Mouse (Mus musculus) fibroblast of lung, adult 2 months (primary cell): ENCODE data around the gene Anks1b.

Source experiments
- DNase-seq: peaks from one replicate; pipeline ENCODE4 v3.0.0-alpha.2; 2011; ENCODE audit warnings: low read depth

Gene Anks1b

DNA sequence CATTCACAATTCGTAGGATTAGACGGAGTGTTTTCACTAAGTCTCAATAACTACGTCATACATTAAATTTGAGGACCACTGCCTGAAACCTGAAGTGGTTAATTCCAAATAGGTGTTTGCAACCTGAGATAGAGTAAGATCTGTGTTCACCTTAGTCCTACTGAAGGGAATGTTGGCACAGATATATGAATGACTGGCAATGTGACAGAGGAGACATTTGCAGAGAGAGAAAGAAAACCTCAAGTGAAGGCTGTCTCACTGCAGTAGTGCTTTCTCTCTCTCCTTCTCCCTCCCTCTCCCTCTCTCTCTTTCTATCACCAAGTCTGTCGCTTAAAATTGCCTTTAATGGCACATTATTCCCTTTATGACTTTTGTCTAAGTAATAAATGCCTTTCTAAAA lies 101.1 kb downstream of the Anks1b start:
- no peak for DNase-seq

DNA sequence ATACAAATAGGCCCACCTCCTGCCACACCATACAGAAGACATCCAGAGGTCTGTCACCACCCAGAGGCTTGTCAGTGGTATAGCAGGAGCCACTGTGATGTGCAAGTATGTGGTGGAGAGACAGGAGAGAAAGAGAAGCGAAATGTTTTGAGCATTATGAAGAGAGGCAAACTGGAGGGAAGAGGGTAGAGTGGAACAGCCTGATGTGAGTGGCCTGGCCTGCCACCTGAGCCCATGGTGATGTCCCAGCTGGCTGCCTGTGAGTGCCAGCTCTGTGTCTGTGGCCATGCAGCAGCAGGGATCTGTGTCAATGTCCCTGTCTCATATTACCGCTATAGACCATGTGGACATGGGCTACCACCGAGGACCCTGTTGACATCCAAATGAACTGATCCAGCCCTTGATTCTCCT lies 102.1 kb downstream of the Anks1b start:
- DNase-seq, result no peak

DNA sequence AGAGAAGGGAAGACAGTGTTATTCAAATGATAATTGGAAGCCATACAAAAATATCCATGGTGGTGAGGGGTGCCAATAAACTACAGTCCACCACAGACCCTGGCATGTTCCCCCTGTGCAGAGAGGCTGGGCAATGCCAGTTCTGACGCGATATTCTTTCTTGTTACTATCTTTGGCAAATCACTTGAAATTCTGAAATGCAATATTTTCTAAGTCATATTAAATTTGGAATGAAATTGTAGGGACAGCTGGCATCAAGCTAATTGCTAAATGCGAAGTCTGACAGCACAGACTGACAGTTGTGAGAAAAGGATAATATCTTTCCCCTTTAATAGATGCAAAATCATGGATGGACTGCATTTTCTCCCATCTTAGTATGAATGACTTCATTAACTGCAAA lies 103.3 kb downstream of the Anks1b start:
- DNase-seq, result no peak

DNA sequence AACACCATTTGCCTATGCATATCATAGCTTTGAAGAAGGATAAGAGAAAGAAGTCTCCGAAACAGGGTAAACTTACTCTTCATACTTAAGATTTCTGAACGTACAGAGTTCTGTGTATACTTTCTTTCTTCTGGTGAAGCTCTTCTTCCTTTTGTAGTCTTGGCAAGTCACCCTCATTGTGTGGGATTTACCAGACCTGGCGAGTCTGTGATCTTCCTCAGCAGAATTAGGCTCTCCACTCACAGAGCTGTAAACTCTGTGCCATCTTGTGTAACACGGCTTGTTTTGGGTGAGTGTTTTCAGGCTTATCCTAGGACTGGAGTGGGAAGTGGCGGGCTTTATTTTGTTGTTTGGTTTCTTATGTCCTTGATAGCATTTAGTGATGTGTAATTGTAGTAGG lies 120.9 kb downstream of the Anks1b start:
- no peak for DNase-seq

DNA sequence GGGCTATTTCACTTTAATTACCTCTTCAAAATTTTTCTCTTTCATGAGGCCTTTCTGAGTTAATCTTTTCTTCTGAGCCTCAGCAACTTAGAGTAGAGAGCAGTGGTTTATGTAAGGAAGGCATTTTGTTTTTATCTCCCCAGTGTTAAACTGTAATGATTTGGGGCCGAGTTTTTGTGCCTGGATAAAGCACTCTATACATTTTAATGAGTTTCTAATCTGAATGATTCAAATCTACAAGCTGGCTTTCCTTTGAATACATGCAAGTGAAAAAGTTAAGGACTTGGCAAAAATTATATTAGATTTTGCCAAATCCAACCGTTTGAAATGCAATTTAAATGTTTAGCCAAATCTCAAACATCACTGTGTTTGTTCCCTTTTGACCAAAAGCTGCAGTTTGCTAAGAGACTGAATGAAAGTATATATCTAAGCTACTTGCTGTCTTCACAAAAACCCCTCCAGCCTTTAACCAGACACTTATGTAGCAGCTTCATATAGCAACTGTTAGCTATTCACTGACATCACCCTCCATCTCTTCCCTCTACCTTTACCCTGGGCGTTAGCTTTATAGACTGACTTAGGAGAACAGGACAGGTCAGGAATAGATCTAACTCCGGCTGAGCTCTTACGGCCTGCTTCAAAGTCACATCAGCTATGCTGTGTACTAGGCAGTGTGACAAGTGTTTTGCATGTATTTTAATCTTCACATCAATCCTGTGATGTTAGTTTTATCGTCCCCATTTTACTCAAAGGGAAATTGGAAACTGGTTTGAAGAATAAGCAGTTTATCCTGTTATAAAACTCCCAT lies 122.5 kb downstream of the Anks1b start:
- no peak for DNase-seq

DNA sequence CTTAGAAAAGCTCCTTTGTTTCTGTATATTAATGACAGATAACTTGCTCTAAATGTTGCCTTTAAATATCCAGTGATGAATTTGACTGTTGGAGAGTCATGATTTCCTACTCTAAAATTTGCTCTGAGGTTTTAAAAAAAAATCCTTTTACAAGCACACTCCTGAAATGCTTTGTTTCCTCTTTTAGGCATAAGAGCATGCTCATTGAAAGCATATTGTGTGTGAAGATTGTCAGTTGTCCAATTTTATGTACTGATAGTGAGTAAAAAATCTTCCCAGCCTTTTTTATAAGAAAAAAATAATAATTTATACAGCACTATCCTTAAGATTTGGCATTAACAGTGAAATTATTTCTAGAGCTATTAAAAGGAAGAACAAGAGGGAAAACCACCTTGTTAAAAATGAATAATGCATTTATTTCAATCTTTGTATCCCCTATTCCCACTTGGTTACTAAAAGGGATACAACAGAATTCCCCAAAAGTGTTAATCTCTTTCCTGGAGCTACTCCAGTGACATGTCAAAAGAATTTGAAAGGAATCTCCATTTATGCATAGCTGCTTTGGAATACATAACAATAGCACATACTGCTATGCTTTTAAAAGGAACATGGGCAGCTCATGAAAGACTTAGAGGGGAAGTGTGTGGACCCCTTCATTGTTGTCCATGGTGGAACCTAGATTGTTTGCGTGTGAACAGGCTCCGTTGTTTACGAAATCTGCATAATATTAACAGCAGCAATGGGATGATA lies 130.8 kb downstream of the Anks1b start:
- DNase-seq, result no peak

DNA sequence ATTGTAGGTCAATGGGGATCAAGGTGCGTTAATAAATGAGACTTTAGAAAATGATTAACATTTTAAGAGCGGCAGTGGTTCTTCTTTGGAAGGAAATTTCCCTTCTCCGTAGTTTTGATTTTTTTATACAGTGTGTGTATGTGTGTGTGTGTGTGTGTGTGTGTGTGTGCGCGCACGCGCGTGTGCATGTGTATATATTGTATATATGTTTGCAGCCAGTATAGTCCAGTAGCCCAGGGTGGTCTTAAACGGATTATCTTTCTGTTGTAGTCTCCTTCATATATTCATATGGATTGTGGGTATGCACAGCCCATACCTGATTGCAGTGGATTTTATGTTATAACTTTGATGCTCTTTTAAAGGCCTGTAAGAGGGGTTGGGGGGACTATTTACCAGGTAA lies 131.6 kb downstream of the Anks1b start:
- no peak for DNase-seq

DNA sequence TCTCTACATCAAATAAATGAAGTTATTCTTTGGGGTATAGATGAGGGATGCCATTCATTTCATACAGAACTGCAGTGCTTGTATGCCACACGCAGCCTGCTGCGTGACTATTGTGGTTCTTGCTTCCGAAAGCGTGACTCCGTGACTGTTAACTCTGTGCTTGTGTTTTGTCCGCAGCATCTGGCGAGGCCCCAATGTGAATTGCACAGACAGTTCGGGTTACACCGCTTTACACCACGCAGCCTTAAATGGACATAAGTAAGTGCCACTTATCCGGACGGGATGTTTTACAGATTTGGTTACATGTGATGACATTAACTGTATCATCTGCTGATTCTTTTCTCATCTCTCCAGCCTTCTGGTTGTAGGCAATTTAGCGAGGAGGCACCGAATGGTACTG lies 159.7 kb downstream of the Anks1b start:
- DNase-seq, result no peak

DNA sequence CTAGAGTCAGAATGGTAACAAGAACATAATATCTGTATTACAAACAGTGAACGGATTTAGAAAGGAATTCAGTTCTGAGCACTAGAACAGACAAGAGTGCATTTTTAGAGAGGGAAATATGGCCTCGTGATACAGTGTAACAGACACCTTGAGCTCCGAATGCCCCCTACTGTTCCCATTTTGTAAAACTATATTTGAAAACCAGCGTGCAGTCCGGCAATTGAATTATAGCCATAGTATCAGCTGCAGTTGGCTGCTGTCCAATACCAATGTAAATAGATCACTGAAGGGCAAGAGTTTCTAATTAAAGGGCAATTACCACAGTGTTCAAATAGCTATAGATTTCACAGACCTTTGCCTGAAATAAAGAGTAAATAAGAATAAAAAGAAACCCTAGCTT lies 170.0 kb downstream of the Anks1b start:
- DNase-seq, result no peak

DNA sequence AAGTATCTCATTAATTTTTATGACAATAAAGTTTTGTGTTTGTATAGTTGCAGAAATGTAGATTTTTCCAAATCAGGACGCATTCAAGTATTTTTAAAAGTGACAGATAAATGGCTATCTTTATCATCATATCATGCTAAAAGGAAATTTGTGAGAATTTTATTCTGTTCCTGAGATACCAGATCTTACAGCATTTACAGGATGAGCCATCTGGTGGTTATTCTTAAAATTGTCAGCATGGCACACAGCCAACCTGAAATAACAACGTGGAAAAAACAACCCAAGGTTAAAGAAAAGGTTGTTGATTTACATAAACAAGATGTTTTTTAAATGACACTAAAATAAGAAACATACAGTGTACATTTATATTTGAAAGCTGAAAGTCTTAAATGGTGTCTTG lies 170.5 kb downstream of the Anks1b start:
- peak; percentile 13 for DNase-seq

DNA sequence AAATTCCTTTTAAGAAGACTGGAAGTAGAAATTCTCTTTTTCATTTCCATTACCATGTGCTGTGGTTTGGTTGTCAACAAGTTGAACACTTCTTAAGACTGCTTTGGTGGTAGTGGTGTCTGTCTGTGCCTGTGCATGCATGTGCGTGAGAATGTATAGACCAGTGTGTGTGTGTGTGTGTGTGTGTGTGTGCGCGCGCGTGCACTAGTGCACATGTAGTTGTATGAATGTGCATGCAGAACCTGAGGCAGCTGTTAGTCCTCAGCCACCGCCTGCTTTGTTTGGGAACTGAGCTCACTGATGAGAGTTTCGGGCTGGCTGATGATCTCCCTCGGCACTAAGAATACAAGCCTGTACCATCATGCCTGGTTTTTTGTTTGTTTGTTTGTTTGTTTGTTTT lies 170.9 kb downstream of the Anks1b start:
- DNase-seq, result no peak

DNA sequence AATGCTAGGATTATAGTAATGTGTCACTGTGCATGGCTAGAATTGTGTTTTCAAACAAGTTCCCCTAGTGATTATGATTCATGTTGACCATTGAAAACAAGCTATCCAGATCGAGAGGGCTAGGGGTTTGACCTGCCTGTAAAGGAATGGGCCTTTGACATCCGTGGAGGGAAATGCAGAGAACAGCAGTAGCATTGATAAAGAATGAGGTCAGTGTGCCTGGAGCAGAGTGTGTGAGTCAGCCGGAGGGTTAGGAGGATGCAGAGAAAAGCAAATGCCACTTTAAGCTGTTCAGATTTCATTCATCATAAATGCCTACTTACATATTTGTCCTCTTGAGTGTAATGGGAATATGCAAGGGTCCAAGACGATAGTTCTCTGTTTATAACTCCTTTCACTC lies 195.3 kb downstream of the Anks1b start:
- peak; percentile 34 for DNase-seq

DNA sequence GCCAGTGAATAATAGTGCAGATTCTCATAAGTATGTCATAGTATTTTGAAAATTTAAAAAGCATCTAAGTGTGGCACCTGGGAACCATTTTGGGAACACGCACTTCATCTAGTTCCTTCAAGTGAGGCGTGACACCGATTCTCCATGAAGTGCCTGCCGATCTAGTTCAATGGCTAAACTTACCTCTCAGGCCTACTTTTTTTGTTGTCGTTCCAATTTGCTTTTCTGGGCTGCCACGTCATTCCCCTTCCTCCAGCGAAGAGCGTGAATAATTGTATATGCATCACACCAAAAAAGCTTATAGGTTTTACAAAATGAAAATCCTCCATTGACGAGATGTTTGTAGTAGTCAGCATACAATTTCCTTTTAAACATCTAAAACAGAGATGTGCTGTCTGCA lies 204.6 kb downstream of the Anks1b start:
- DNase-seq, result no peak

DNA sequence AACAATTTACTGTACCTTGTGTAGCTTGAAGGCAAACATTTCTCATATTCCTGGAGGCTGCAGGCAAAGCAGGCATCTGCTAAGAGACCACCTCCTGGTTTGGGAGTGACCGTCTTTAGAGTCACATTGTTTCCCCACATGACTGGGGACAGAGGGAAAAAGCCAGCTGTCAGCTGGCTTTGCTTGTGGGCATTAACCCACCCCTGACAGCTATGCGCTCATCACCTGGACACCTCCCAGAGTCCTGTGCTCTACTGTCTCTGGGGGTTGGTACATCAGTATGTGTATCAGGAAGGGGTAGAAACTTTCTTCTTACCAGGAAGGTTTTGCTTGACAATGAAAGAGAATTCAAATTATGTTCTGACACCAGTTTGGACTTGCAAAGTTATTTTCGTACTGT lies 207.8 kb downstream of the Anks1b start:
- no peak for DNase-seq

DNA sequence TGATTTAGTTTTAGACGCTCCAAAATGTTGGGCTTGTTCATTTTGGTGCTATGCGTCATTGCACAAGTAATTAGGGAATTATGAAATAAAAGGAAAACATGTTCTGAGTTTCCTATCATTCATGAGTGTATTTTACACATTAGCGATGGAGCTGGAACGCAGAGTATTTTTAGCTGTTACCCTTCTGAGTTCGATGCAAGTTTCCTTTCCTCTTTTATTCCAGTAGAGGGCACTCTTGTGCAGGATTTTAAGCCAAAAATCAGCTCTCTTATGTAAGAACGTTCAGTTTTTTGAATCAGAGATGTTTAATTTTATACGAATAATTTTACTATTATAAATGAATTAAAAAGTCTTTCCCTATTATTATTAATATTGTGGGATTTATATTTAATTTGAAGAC lies 208.3 kb downstream of the Anks1b start:
- DNase-seq, result peak; percentile 16

DNA sequence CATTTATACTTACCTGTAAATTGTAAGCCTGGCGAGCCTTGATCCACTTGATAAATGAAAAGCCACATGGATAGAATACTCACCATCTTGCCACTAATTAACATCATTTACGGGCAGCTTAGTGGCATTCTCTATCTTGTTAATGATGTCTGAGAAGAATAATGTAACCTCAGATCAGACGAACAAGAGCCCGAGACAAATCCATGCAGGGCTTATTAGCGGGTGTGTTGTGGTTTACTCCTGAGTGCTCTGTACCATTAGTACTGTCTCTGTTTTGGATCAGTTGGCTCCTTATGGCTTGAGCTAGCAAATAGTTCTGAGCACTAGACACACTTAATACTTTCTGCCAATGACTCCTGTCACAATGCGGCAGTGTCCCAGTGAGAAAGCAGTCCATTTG lies 220.6 kb downstream of the Anks1b start:
- no peak for DNase-seq

DNA sequence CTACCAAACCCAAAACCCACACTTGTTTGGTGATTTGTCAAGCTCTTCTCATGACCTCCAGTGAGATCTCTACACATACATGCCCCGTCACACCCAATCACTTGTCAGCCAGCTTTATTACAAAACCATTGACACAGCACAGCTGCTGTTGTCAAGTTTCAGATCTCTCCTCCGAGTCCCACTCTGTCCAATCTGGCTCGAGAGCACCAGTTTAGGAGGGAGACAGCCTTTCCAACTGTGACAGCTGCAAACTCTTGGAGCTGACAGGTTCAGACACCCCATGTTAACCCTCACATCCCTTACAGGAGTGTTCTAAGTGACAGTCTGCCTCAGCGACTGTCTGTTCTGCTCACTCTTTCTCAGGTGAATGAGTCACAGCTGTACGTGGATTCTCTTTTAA lies 239.4 kb downstream of the Anks1b start:
- DNase-seq, result no peak

DNA sequence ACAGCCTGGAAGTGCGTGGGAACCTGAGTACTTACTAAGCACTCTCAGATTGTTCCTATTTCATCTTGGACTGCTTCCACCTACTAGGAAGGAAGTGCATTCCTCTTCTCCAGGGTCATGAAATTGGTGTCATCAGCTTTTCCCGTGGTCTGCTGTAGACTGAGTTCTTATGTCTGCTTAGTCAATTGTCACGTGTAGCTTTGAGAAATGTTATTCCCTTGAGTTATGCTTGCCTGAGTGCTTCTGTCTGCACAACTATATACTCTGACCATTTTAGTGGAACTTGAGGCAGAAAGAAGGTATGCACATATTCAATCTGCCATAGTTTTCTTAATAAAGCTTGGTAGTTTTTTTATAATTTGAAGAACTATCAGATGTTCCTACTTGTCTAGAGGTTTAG lies 243.6 kb downstream of the Anks1b start:
- DNase-seq, result peak; percentile 11

DNA sequence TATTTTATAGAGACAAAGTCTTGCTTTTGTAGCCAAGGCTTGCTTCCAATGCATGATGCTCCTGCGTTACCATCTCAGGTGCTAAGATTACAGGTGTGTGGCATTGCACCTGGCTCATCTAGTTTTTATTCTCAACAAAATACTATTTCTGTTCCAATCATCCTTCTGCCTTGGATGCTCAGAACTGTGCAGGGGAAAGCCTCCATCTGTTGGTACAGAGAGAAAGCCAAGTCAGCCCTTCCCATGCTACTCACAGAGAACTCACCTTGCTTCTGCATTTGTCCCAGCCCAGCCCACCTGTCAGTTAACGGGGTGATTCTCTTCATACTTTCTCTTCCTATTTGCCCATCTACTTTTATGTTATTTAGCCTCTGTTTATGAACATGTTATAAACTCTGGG lies 244.5 kb downstream of the Anks1b start:
- DNase-seq, result no peak

DNA sequence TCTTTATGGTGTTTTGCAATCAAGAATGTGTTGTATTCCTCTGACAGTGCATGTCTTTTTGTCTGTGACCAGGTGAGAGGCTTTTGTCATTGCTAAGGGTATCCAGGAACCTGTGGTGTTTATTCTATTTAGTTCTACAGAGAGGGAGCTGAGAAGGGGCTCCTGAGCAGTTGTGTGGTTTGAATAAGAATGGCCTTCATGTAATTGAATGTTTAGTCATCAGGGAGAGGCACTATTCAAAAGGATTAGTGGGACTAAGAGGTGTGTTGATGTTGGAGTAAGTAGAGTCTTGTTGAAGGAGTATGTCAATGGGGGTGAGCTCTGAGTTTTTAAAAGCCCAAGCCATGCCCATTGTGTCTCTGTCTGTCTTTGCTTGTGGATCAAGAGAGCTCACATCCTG lies 264.2 kb downstream of the Anks1b start:
- no peak for DNase-seq

DNA sequence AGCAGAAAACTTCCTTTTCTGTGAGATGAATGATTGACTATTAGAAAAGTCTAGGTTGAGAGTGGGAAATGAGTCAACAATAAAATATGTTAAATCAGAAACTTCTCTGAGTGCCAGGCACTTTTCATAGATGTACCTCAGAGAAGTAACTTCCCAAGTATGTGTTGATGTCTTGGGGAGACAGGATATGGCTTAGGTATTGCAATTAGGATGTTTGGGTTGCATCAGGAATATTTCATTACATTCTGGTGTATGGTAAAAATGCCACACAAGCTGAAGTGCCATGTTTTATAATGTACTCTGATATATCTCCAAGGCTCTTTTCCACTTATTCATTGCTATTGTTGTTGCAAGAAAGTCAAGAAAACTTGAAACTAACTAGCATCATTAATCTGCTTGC lies 267.6 kb downstream of the Anks1b start:
- no peak for DNase-seq

DNA sequence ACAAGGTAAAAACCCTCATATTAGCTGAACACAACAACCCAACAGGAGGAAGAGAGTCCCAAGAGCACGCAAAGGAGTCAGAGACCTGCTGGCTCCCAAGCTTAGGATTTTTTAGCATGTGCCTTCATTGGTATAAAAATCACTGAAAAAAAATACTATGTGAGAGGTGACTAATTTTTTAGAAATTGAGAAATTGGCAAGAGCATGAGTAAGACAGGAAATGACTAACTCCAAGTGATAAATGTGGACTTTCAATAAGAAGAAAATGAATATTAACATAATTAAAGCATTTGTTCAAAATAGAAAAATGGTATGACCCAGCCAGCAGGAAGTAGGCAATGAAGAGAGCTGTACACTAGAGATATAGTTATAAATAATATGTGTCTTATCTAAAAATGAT lies 271.1 kb downstream of the Anks1b start:
- DNase-seq, result no peak

DNA sequence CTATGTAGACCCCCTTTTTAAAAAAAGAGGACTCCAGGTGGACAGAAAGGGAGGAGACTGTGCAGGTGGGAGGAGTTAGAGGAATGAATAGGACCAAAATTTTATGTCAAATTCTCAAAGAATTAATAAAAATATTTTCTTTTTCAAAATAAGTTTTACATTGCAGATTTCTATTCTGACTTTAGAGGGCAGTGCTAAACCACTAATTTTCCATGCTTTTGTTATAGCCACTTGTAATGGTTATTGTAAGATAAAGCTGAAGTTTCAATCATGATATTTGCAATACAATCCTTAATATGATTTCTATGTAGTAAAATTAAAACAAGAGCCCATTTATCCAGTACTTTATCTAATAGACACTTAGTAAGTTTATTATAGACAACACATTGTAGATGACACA lies 278.2 kb downstream of the Anks1b start:
- no peak for DNase-seq
